8 mouse cellular contexts compared by ENCODE assay signal in the genomic region with DNA sequence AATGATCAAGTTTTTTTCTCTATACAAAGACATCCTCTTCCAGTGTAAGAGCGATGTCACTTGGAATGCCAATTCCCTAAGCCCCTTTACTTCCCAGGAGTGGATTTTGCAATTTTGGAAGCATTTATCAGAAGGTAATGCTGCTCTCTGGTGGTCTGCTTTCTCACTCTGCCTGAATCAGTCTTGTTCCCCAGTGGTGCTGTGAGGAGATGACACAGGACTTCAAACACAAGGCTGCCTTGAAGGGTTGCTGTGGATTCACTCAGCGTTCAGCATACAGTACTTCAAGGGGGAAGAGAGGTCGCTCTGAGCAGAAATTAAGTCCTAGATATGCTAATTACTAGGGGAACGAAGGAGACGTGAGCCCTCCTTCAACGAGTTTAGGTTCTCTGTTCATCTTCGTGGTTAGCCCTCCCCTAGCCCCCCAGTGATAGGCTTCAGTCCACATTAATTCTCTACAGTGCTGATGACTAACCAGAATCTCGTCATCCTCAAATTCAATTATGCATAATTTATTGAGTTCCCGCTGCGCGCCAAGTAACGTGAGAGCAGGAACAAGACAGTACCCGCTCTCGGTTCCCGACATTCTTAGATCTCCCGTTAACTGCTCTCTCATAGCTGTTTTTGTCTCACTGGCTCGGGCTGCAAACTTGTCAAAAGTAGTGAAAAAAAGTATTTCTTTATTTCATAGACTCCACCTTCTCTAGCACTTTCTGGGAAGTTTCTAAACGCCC. TPM values are rescaled to one million over a fixed set of nuclear protein-coding genes. Genes with fewer than 3 reads are reported as not detected.
DNase-seq lines count a peak whose midpoint lies in the region; ATAC-seq and TF ChIP-seq lines count a peak whose summit lies in the region.

No protein-coding gene starts in this region.

- no peak for TF ChIP-seq POLR2A in limb, embryonic 14.5 days (IDR thresholded peaks at IDR 0.05; ENCODE audit: borderline replicate concordance, extremely low read depth, insufficient read depth, insufficient read length)

- no peaks in the 10 kb centered on the region for H3K36me3 ChIP-seq in heart, embryonic 11.5 days (ENCODE audit: control insufficient read depth, insufficient read depth, low read length)
- H3K36me3 ChIP-seq in forebrain, postnatal 0 days (ENCODE audit: insufficient read depth), result no peaks in the 10 kb centered on the region
- H3K36me3 ChIP-seq in limb, embryonic 14.5 days (ENCODE audit: control insufficient read depth, insufficient read depth, low read length), result no peaks in the 10 kb centered on the region
- H3K36me3 ChIP-seq in neural tube, embryonic 14.5 days (ENCODE audit: control insufficient read depth, insufficient read depth, low read length), result no peaks in the 10 kb centered on the region

- ATAC-seq in heart, embryonic 11.5 days (replicated peaks; ENCODE audit: insufficient number of reproducible peaks, low FRiP score, low TSS enrichment), result no peak
- peak; percentile 82 for ATAC-seq in forebrain, postnatal 0 days
- peak; percentile 54; the same call in 1 of the 2 replicates for ATAC-seq in limb, embryonic 14.5 days (ENCODE audit: low FRiP score, low read depth)
- ATAC-seq in neural tube, embryonic 14.5 days (ENCODE audit: low read depth), result peak; percentile 70
- ATAC-seq in erythroid progenitor cell, adult 5-6 weeks (replicated peaks; ENCODE audit: low FRiP score, poor library complexity, severe bottlenecking), result no peak

- H3K9ac ChIP-seq in heart, embryonic 11.5 days (ENCODE audit: low read depth, low read length), result no peak overlapping the region
- peak overlapping the region; percentile 44 for H3K9ac ChIP-seq in forebrain, postnatal 0 days
- H3K9ac ChIP-seq in limb, embryonic 14.5 days (ENCODE audit: low read depth, low read length, severe bottlenecking), result peak overlapping the region; percentile 43; the same call in 1 of the 2 replicates
- H3K9ac ChIP-seq in neural tube, embryonic 14.5 days (replicated peaks; ENCODE audit: low read depth, low read length), result 0 out of 2 replicates have a peak overlapping the region, but pooled peaks have one; percentile 28

- no peaks in the 10 kb centered on the region for H3K4me1 ChIP-seq in heart, embryonic 11.5 days (ENCODE audit: control insufficient read depth, insufficient read depth, low read length)
- peaks cover 2% of the 10 kb centered on the region; the same call in 1 of the 2 replicates for H3K4me1 ChIP-seq in forebrain, postnatal 0 days (ENCODE audit: insufficient read depth)
- H3K4me1 ChIP-seq in limb, embryonic 14.5 days (ENCODE audit: control insufficient read depth, insufficient read depth, low read length), result no peaks in the 10 kb centered on the region
- peaks cover 7% of the 10 kb centered on the region; the same call in 1 of the 2 replicates for H3K4me1 ChIP-seq in neural tube, embryonic 14.5 days (ENCODE audit: control insufficient read depth, insufficient read depth, low read length)

- H3K27ac ChIP-seq in heart, embryonic 11.5 days (ENCODE audit: low read depth, low read length), result no peak overlapping the region
- H3K27ac ChIP-seq in forebrain, postnatal 0 days (ENCODE audit: low read depth, low read length), result no peak overlapping the region
- no peak overlapping the region for H3K27ac ChIP-seq in limb, embryonic 14.5 days (replicated peaks; ENCODE audit: low read depth, low read length)
- no peak overlapping the region for H3K27ac ChIP-seq in neural tube, embryonic 14.5 days (ENCODE audit: low read depth, low read length)

- peak; percentile 78 for TF ChIP-seq CTCF in forebrain, postnatal 0 days (IDR thresholded peaks at IDR 0.05; ENCODE audit: low read depth)

- WGBS in heart, embryonic 11.5 days (ENCODE audit: insufficient replicate concordance), result 5% methylated on average over 18 of the region's 18 CpGs
- WGBS in forebrain, postnatal 0 days, result 4% methylated on average over 18 of the region's 18 CpGs
- 5% methylated on average over 18 of the region's 18 CpGs for WGBS in limb, embryonic 14.5 days
- WGBS in neural tube, embryonic 14.5 days, result 5% methylated on average over 18 of the region's 18 CpGs

- H3K9me3 ChIP-seq in heart, embryonic 11.5 days (replicated peaks; ENCODE audit: control insufficient read depth, low read length), result no peaks in the 10 kb centered on the region
- H3K9me3 ChIP-seq in forebrain, postnatal 0 days (ENCODE audit: low read length), result no peaks in the 10 kb centered on the region
- no peaks in the 10 kb centered on the region for H3K9me3 ChIP-seq in limb, embryonic 14.5 days (ENCODE audit: control insufficient read depth, low read length)
- no peaks in the 10 kb centered on the region for H3K9me3 ChIP-seq in neural tube, embryonic 14.5 days (ENCODE audit: control insufficient read depth, low read length)

- peak overlapping the region; percentile 69 for H3K4me2 ChIP-seq in heart, embryonic 11.5 days
- peak overlapping the region; percentile 71 for H3K4me2 ChIP-seq in forebrain, postnatal 0 days (ENCODE audit: low read depth)
- peak overlapping the region; percentile 70 for H3K4me2 ChIP-seq in limb, embryonic 14.5 days (replicated peaks; ENCODE audit: low read depth, low read length, severe bottlenecking)
- H3K4me2 ChIP-seq in neural tube, embryonic 14.5 days (ENCODE audit: low read depth, low read length), result peak overlapping the region; percentile 96

- H3K4me3 ChIP-seq in heart, embryonic 11.5 days (ENCODE audit: low read depth, low read length), result peak overlapping the region; percentile 36
- peak overlapping the region; percentile 35 for H3K4me3 ChIP-seq in forebrain, postnatal 0 days (ENCODE audit: low read depth, low read length)
- H3K4me3 ChIP-seq in limb, embryonic 14.5 days (replicated peaks; ENCODE audit: low read length), result peak overlapping the region; percentile 39
- peak overlapping the region; percentile 38 for H3K4me3 ChIP-seq in neural tube, embryonic 14.5 days (ENCODE audit: low read depth, low read length)

- no peak for DNase-seq in heart, adult 11 months
- peak; percentile 65 for DNase-seq in 3T3-L1 (ENCODE audit: low read depth, low spot score)
- peak; percentile 10 for DNase-seq in adrenal gland, adult 8-10 months
- peak; percentile 68 for DNase-seq in forebrain, postnatal 0 days
- peak; percentile 65 for DNase-seq in limb, embryonic 14.5 days (ENCODE audit: low spot score)

- no peaks in the 10 kb centered on the region for H3K27me3 ChIP-seq in heart, embryonic 11.5 days (ENCODE audit: control insufficient read depth, insufficient read depth, low read length)
- no peaks in the 10 kb centered on the region for H3K27me3 ChIP-seq in forebrain, postnatal 0 days (ENCODE audit: insufficient read depth, low read length)
- H3K27me3 ChIP-seq in limb, embryonic 14.5 days (ENCODE audit: control insufficient read depth, insufficient read depth, low read length), result no peaks in the 10 kb centered on the region
- H3K27me3 ChIP-seq in neural tube, embryonic 14.5 days (ENCODE audit: control insufficient read depth, insufficient read depth, low read length), result no peaks in the 10 kb centered on the region

RNA-seq across cellular contexts. Expression of a gene that starts 0.6 kb away (rescaled TPM):
- polyA plus RNA-seq in heart, embryonic 11.5 days (2014; fragmentation: Nextera tagmentation; extraction: Ambion mirVana), result 0.21 TPM in 1 of 2 replicates, not detected in the other
- not detected for total RNA-seq in adrenal gland, adult 8-10 months (2022)
- 0.69 and 2.1 TPM in 2 replicates for total RNA-seq in forebrain, postnatal 0 days (2014; rRNA removed)
- polyA plus RNA-seq in forebrain, postnatal 0 days (2015; fragmentation: Nextera tagmentation; extraction: Ambion mirVana), result 1.2 and 1.7 TPM in 2 replicates
- polyA plus RNA-seq in limb, embryonic 14.5 days (2012; rRNA removed), result 0.03 and 0.20 TPM in 2 replicates
- not detected in 2 replicates for polyA plus RNA-seq in limb, embryonic 14.5 days (2014; fragmentation: Nextera tagmentation; extraction: Ambion mirVana)
- 0.31 and 0.43 TPM in 2 replicates for polyA plus RNA-seq in neural tube, embryonic 14.5 days (2014; fragmentation: Nextera tagmentation; extraction: Ambion mirVana)
- not detected in 2 replicates for total RNA-seq in erythroid progenitor cell, adult 5-6 weeks (2015; ENCODE audit: low replicate concordance)
- total RNA-seq in erythroid progenitor cell, adult 5-6 weeks (2017; ENCODE audit: low replicate concordance), result not detected in 2 replicates

RNA-seq across cellular contexts. Expression of a gene that starts 10.0 kb away (rescaled TPM):
- polyA plus RNA-seq in heart, embryonic 11.5 days (2014; fragmentation: Nextera tagmentation; extraction: Ambion mirVana), result 0.97 and 2.4 TPM in 2 replicates
- under 1 TPM in 2 of 4 experiments, not detected in 2; 0.09 to 0.46 TPM for total RNA-seq in adrenal gland, adult 8-10 months (2022)
- total RNA-seq in forebrain, postnatal 0 days (2014; rRNA removed), result 0.62 and 2.5 TPM in 2 replicates
- polyA plus RNA-seq in forebrain, postnatal 0 days (2015; fragmentation: Nextera tagmentation; extraction: Ambion mirVana), result 0.20 and 0.30 TPM in 2 replicates
- polyA plus RNA-seq in limb, embryonic 14.5 days (2012; rRNA removed), result 1.9 and 2.0 TPM in 2 replicates
- polyA plus RNA-seq in limb, embryonic 14.5 days (2014; fragmentation: Nextera tagmentation; extraction: Ambion mirVana), result 1.9 and 2.1 TPM in 2 replicates
- polyA plus RNA-seq in neural tube, embryonic 14.5 days (2014; fragmentation: Nextera tagmentation; extraction: Ambion mirVana), result 0.21 and 0.45 TPM in 2 replicates
- total RNA-seq in erythroid progenitor cell, adult 5-6 weeks (2015; ENCODE audit: low replicate concordance), result not detected in 2 replicates
- total RNA-seq in erythroid progenitor cell, adult 5-6 weeks (2017; ENCODE audit: low replicate concordance), result not detected in 2 replicates

RNA-seq across cellular contexts. Expression of a gene that starts 42.4 kb away (rescaled TPM):
- 0.25 and 0.27 TPM in 2 replicates for polyA plus RNA-seq in heart, embryonic 11.5 days (2014; fragmentation: Nextera tagmentation; extraction: Ambion mirVana)
- total RNA-seq in adrenal gland, adult 8-10 months (2022), result 1 to 10 TPM in 2 of 4 experiments, under 1 TPM in 2; 0.17 to 1.2 (median 0.63) TPM
- total RNA-seq in forebrain, postnatal 0 days (2014; rRNA removed), result 0.14 and 1.6 TPM in 2 replicates
- 0.12 and 0.48 TPM in 2 replicates for polyA plus RNA-seq in forebrain, postnatal 0 days (2015; fragmentation: Nextera tagmentation; extraction: Ambion mirVana)
- polyA plus RNA-seq in limb, embryonic 14.5 days (2012; rRNA removed), result 3.5 and 3.6 TPM in 2 replicates
- polyA plus RNA-seq in limb, embryonic 14.5 days (2014; fragmentation: Nextera tagmentation; extraction: Ambion mirVana), result 1.5 and 2.0 TPM in 2 replicates
- not detected in 2 replicates for polyA plus RNA-seq in neural tube, embryonic 14.5 days (2014; fragmentation: Nextera tagmentation; extraction: Ambion mirVana)
- total RNA-seq in erythroid progenitor cell, adult 5-6 weeks (2015; ENCODE audit: low replicate concordance), result 1.4 TPM in 1 of 2 replicates, not detected in the other
- total RNA-seq in erythroid progenitor cell, adult 5-6 weeks (2017; ENCODE audit: low replicate concordance), result 1.9 and 6.5 TPM in 2 replicates

Comparison
In these comparisons a context has a peak if more than half of its experiments do, and no peak if none do; other contexts are left out.
1. ATAC-seq: peak in forebrain, postnatal 0 days (single experiment), limb, embryonic 14.5 days (single experiment) and neural tube, embryonic 14.5 days (single experiment); none in heart, embryonic 11.5 days (single experiment) and erythroid progenitor cell, adult 5-6 weeks (single experiment).
2. Peak in every context shown above with its lines, with median percentiles within 50 percentile points of each other: H3K4me2 ChIP-seq and H3K4me3 ChIP-seq.